Mouse (Mus musculus) lung, adult 2 months (tissue): ENCODE measurements around the gene Wwox.

Experiments
- CTCF ChIP-seq: fragments of 200-500 bp; IDR thresholded peaks from 2 replicates; pipeline ENCODE4 v1.5.1; 2011; ENCODE audit warnings: mild to moderate bottlenecking, low read length, control low read depth; ENCODE audit not compliant: insufficient read depth
- POLR2A ChIP-seq: fragments of 200-500 bp; IDR thresholded peaks from 2 replicates; pipeline ENCODE4 v1.6.1; 2011; ENCODE audit warnings: low read depth, mild to moderate bottlenecking, control low read depth, low read length, borderline replicate concordance; ENCODE audit errors: extremely low read depth

- no peak for TF ChIP-seq POLR2A
- no peak for TF ChIP-seq CTCF
Observed at GRCm38 (mm10) chr8:114876696-114877206, 437.3 kb downstream of the Wwox start.
